Mouse (Mus musculus): ENCODE data around the gene Pigq.

Gene Pigq

GRCm38 (mm10) chr17:25959630-25960467 is 15.1 kb upstream of the Pigq start:
- no peak for ATAC-seq (ENCODE audit: insufficient number of reproducible peaks, low FRiP score, low TSS enrichment)

- ATAC-seq (ENCODE audit: insufficient number of reproducible peaks, low FRiP score, low TSS enrichment) = no peak
Observed at GRCm38 (mm10) chr17:25958771-25959494, 14.2 kb upstream of the Pigq start.

GRCm38 (mm10) chr17:25957586-25958051 is 12.9 kb upstream of the Pigq start:
- ATAC-seq (ENCODE audit: insufficient number of reproducible peaks, low FRiP score, low TSS enrichment) = no peak

- no peak for ATAC-seq (ENCODE audit: insufficient number of reproducible peaks, low FRiP score, low TSS enrichment)
Observed at GRCm38 (mm10) chr17:25956631-25957030, 11.9 kb upstream of the Pigq start.

GRCm38 (mm10) chr17:25956201-25956600 is 11.5 kb upstream of the Pigq start:
- ATAC-seq (ENCODE audit: insufficient number of reproducible peaks, low FRiP score, low TSS enrichment) = peak; percentile 71

- ATAC-seq (ENCODE audit: insufficient number of reproducible peaks, low FRiP score, low TSS enrichment) = no peak
Observed at GRCm38 (mm10) chr17:25955736-25956135, 11.0 kb upstream of the Pigq start.

GRCm38 (mm10) chr17:25954671-25955070 is 9.9 kb upstream of the Pigq start:
- no peak for ATAC-seq (ENCODE audit: insufficient number of reproducible peaks, low FRiP score, low TSS enrichment)

GRCm38 (mm10) chr17:25953161-25953560 is 8.4 kb upstream of the Pigq start:
- peak; percentile 21; the same call in 1 of the 2 replicates for ATAC-seq (ENCODE audit: insufficient number of reproducible peaks, low FRiP score, low TSS enrichment)

GRCm38 (mm10) chr17:25951803-25952623 is 7.3 kb upstream of the Pigq start, which contains the start of gene A930017K11Rik:
TSS of gene A930017K11Rik (minus strand) at chr17:25952565.
- ATAC-seq (ENCODE audit: insufficient number of reproducible peaks, low FRiP score, low TSS enrichment) = no peak

GRCm38 (mm10) chr17:25951225-25951802 is 6.6 kb upstream of the Pigq start:
- ATAC-seq (ENCODE audit: insufficient number of reproducible peaks, low FRiP score, low TSS enrichment) = no peak

GRCm38 (mm10) chr17:25950706-25951105 is 6.0 kb upstream of the Pigq start:
- ATAC-seq (ENCODE audit: insufficient number of reproducible peaks, low FRiP score, low TSS enrichment) = no peak

GRCm38 (mm10) chr17:25949981-25950380 is 5.2 kb upstream of the Pigq start:
- no peak for ATAC-seq (ENCODE audit: insufficient number of reproducible peaks, low FRiP score, low TSS enrichment)

GRCm38 (mm10) chr17:25948051-25948450 is 3.3 kb upstream of the Pigq start:
- ATAC-seq (ENCODE audit: insufficient number of reproducible peaks, low FRiP score, low TSS enrichment) = no peak

GRCm38 (mm10) chr17:25947576-25947975 is 2.8 kb upstream of the Pigq start:
- no peak for ATAC-seq (ENCODE audit: insufficient number of reproducible peaks, low FRiP score, low TSS enrichment)

- no peak for ATAC-seq (ENCODE audit: insufficient number of reproducible peaks, low FRiP score, low TSS enrichment)
Observed at GRCm38 (mm10) chr17:25946891-25947290, 2.2 kb upstream of the Pigq start.

GRCm38 (mm10) chr17:25946349-25946748 is 1.6 kb upstream of the Pigq start:
- ATAC-seq (ENCODE audit: insufficient number of reproducible peaks, low FRiP score, low TSS enrichment) = no peak

GRCm38 (mm10) chr17:25945517-25946155 is 900 bp upstream of the Pigq start:
- no peak for ATAC-seq (ENCODE audit: insufficient number of reproducible peaks, low FRiP score, low TSS enrichment)

- no peak for ATAC-seq (ENCODE audit: insufficient number of reproducible peaks, low FRiP score, low TSS enrichment)
Observed at GRCm38 (mm10) chr17:25943769-25944168, 967 bp downstream of the Pigq start.

GRCm38 (mm10) chr17:25943221-25943620 is 1.5 kb downstream of the Pigq start:
- ATAC-seq (ENCODE audit: insufficient number of reproducible peaks, low FRiP score, low TSS enrichment) = no peak
